Mouse (Mus musculus) stomach, postnatal 0 days (tissue): ENCODE measurements around the gene Smpd3.
"Not testable (repeated sequence)": the region's sequence is repeated elsewhere in the genome, so short reads cannot be mapped to it uniquely, and the experiment has no call there.

Source experiments
- CTCF ChIP-seq: IDR thresholded peaks from 2 replicates; pipeline ENCODE4 v1.5.1; 2016; ENCODE audit warnings: antibody characterized with exemption, low read depth, mild to moderate bottlenecking, moderate library complexity
- EP300 ChIP-seq: optimal IDR thresholded peaks from 2 replicates; pipeline ENCODE3; 2016; ENCODE audit warnings: antibody characterized with exemption

- not testable (repeated sequence) for TF ChIP-seq CTCF, EP300
Observed at GRCm38 (mm10) chr8:106306711-106307248, 31.0 kb downstream of the Smpd3 start.
